In genomic region chr12:43406149-43406867, GRCm38 (mm10) we compare ENCODE assay signal across 18 mouse cellular contexts.
"Had no signal": no experiment of that assay in that cellular context is flagged by ENCODE, and none has a peak within 500 bp of the region (broad histone marks: within the 10 kb centered on the region; RNA-seq: fewer than 3 reads in every experiment).

No protein-coding gene starts in this region.

- H3K4me1 ChIP-seq: midbrain, embryonic 10.5 days; midbrain, embryonic 12.5 days; neural tube, embryonic 15.5 days had no signal

- H3K9ac ChIP-seq: lung, embryonic 14.5 days; midbrain, embryonic 12.5 days; neural tube, embryonic 13.5 days; neural tube, embryonic 15.5 days had no signal

- H3K9me3 ChIP-seq: midbrain, embryonic 10.5 days; midbrain, embryonic 12.5 days; neural tube, embryonic 13.5 days; neural tube, embryonic 15.5 days had no signal

- H3K27ac ChIP-seq: midbrain, embryonic 10.5 days; midbrain, embryonic 12.5 days; neural tube, embryonic 13.5 days; neural tube, embryonic 15.5 days had no signal

- DNase-seq: lung, embryonic 14.5 days; lung, postnatal 10 days; lung, postnatal 4 days; midbrain, embryonic 14.5 days; retina, postnatal 1 day; right cerebral cortex, adult 18-20 months; right cerebral cortex, postnatal 25 days; right cerebral cortex, postnatal 4 days; spleen, adult 18-20 months; thymus, adult 18-20 months; thymus, postnatal 14 days; thymus, postnatal 36 days had no signal

- ATAC-seq: midbrain, embryonic 16.5 days had no signal

- H3K36me3 ChIP-seq: midbrain, embryonic 10.5 days; midbrain, embryonic 12.5 days; neural tube, embryonic 13.5 days; neural tube, embryonic 15.5 days had no signal

- H3K27me3 ChIP-seq: midbrain, embryonic 12.5 days; neural tube, embryonic 13.5 days; neural tube, embryonic 15.5 days had no signal

- H3K4me2 ChIP-seq: lung, embryonic 14.5 days; midbrain, embryonic 12.5 days; neural tube, embryonic 13.5 days; neural tube, embryonic 15.5 days had no signal

- H3K4me3 ChIP-seq: midbrain, embryonic 10.5 days; midbrain, embryonic 12.5 days; myocyte; neural tube, embryonic 13.5 days; neural tube, embryonic 15.5 days had no signal
